Mouse (Mus musculus) MEL (cell line): ENCODE measurements around the gene Znfx1. TPM values are rescaled to one million over a fixed set of nuclear protein-coding genes. Genes with fewer than 3 reads are reported as not detected.

ENCODE experiments used
- DNase-seq: peaks from one replicate; pipeline ENCODE4 v3.0.0; 2011; ENCODE audit warnings: low read depth, low spot score
- H3K27ac ChIP-seq: 2 replicates; pipeline ENCODE4 v1.5.1; 2012; ENCODE audit warnings: low read depth, mild to moderate bottlenecking, control low read depth, low read length, moderate library complexity; ENCODE audit not compliant: control insufficient read depth
- H3K27me3 ChIP-seq, 2 experiments: fragments of 150-350 bp in 1 of 2; sonication (generic) in 1 of 2; 2 replicates each; pipeline ENCODE4 v1.6.1; 2012; ENCODE audit warnings: low read length in 2 of 2, mild to moderate bottlenecking in 2 of 2, improper control_type of control experiment in 1 of 2, moderate library complexity in 1 of 2; ENCODE audit not compliant: insufficient read depth in 2 of 2, control insufficient read depth in 1 of 2
- H3K36me3 ChIP-seq, 2 experiments: 2 replicates each; pipeline ENCODE4 v1.6.1; 2012 to 2014; ENCODE audit warnings: low read length in 2 of 2, improper control_type of control experiment in 1 of 2, inconsistent platforms in 1 of 2, mild to moderate bottlenecking in 1 of 2; ENCODE audit not compliant: insufficient read depth in 2 of 2, control insufficient read depth in 1 of 2
- H3K4me1 ChIP-seq, 2 experiments: fragments of 150-350 bp in 1 of 2; sonication (generic) in 1 of 2; 2 replicates each; pipeline ENCODE4 v1.6.1; 2012; ENCODE audit warnings: low read length in 2 of 2, improper control_type of control experiment in 1 of 2, mild to moderate bottlenecking in 1 of 2; ENCODE audit not compliant: insufficient read depth in 2 of 2, control insufficient read depth in 1 of 2
- H3K4me3 ChIP-seq, 2 experiments: fragments of 150-350 bp in 1 of 2; sonication (generic) in 1 of 2; 2 replicates each; pipeline ENCODE4 v1.5.1; 2012; ENCODE audit warnings: low read depth in 2 of 2, low read length in 2 of 2, mild to moderate bottlenecking in 2 of 2, moderate library complexity in 2 of 2, control low read depth in 1 of 2, improper control_type of control experiment in 1 of 2; ENCODE audit not compliant: control insufficient read depth in 1 of 2, insufficient read depth in 1 of 2
- H3K79me2 ChIP-seq: 2 replicates; pipeline ENCODE4 v1.6.1; 2012; ENCODE audit warnings: mild to moderate bottlenecking, low read length, moderate library complexity; ENCODE audit not compliant: control insufficient read depth, poor library complexity, insufficient read depth
- H3K9ac ChIP-seq: 2 replicates; pipeline ENCODE4 v1.6.1; 2012; ENCODE audit warnings: low read depth, mild to moderate bottlenecking, control low read depth, low read length, moderate library complexity; ENCODE audit not compliant: control insufficient read depth, poor library complexity, severe bottlenecking
- H3K9me3 ChIP-seq: fragments of 150-350 bp; sonication (generic); replicated peaks from 2 replicates; pipeline ENCODE4 v1.6.1; 2012; ENCODE audit warnings: mild to moderate bottlenecking, low read length, improper control_type of control experiment, moderate library complexity; ENCODE audit not compliant: insufficient read depth
- BHLHE40 ChIP-seq: IDR thresholded peaks from 2 replicates; pipeline ENCODE4 v1.6.1; 2012; ENCODE audit warnings: low read depth, mild to moderate bottlenecking, inconsistent platforms, low read length, improper control_type of control experiment, borderline replicate concordance
- CHD1 ChIP-seq: IDR thresholded peaks from 2 replicates; pipeline ENCODE4 v1.6.1; 2012; ENCODE audit warnings: low read depth, mild to moderate bottlenecking, inconsistent platforms, low read length, improper control_type of control experiment
- E2F4 ChIP-seq: IDR thresholded peaks from 2 replicates; pipeline ENCODE4 v1.6.1; 2011; ENCODE audit warnings: low read depth, low read length, improper control_type of control experiment, borderline replicate concordance
- ELF1 ChIP-seq: IDR thresholded peaks from 2 replicates; pipeline ENCODE4 v1.6.1; 2014; ENCODE audit warnings: low read depth, mild to moderate bottlenecking, inconsistent platforms, low read length, improper control_type of control experiment, moderate library complexity
- GABPA ChIP-seq: IDR thresholded peaks from 2 replicates; pipeline ENCODE4 v1.6.1; 2012; ENCODE audit warnings: low read depth, mild to moderate bottlenecking, inconsistent platforms, low read length, improper control_type of control experiment, moderate library complexity
- JUND ChIP-seq: IDR thresholded peaks from 2 replicates; pipeline ENCODE4 v1.6.1; 2011; ENCODE audit warnings: low read depth, mild to moderate bottlenecking, improper control_type of control experiment, low read length
- KAT2A ChIP-seq: conservative IDR thresholded peaks from 2 replicates; pipeline ENCODE4 v1.6.1; 2012; ENCODE audit warnings: low read depth, low read length, improper control_type of control experiment, inconsistent platforms
- MAFK ChIP-seq: IDR thresholded peaks from 2 replicates; pipeline ENCODE4 v1.6.1; 2011; ENCODE audit warnings: low read depth, mild to moderate bottlenecking, low read length, improper control_type of control experiment, borderline replicate concordance
- MAZ ChIP-seq: IDR thresholded peaks from 2 replicates; pipeline ENCODE4 v1.6.1; 2012; ENCODE audit warnings: low read depth, mild to moderate bottlenecking, inconsistent platforms, low read length, improper control_type of control experiment
- MEF2A ChIP-seq: IDR thresholded peaks from 2 replicates; pipeline ENCODE4 v1.6.1; 2014; ENCODE audit warnings: low read depth, mild to moderate bottlenecking, inconsistent platforms, low read length, improper control_type of control experiment; ENCODE audit not compliant: poor library complexity, insufficient replicate concordance, severe bottlenecking; ENCODE audit errors: extremely low read depth
- MYB ChIP-seq: IDR thresholded peaks from 2 replicates; pipeline ENCODE4 v1.6.1; 2011; ENCODE audit warnings: mild to moderate bottlenecking, low read depth, low read length, improper control_type of control experiment
- MYC ChIP-seq: IDR thresholded peaks from 2 replicates; pipeline ENCODE4 v1.6.1; 2011; ENCODE audit warnings: low read depth, mild to moderate bottlenecking, low read length, improper control_type of control experiment, moderate library complexity
- POLR2AphosphoS2 ChIP-seq: IDR thresholded peaks from 2 replicates; pipeline ENCODE4 v1.6.1; 2011; ENCODE audit warnings: low read length, improper control_type of control experiment
- TAL1 ChIP-seq: IDR thresholded peaks from 2 replicates; pipeline ENCODE4 v1.6.1; 2012; ENCODE audit warnings: mild to moderate bottlenecking, inconsistent platforms, low read length, moderate library complexity, mixed read lengths
- TCF12 ChIP-seq: IDR thresholded peaks from 2 replicates; pipeline ENCODE4 v1.6.1; 2014; ENCODE audit warnings: low read depth, mild to moderate bottlenecking, inconsistent platforms, low read length, improper control_type of control experiment, moderate library complexity
- UBTF ChIP-seq: IDR thresholded peaks from 2 replicates; pipeline ENCODE4 v1.6.1; 2012; ENCODE audit warnings: low read depth, mild to moderate bottlenecking, inconsistent platforms, low read length, improper control_type of control experiment, moderate library complexity, borderline replicate concordance; ENCODE audit not compliant: insufficient read depth
- ZC3H11A ChIP-seq: IDR thresholded peaks from 2 replicates; pipeline ENCODE4 v1.6.1; 2012; ENCODE audit warnings: low read depth, mild to moderate bottlenecking, inconsistent platforms, low read length, improper control_type of control experiment
- polyA plus RNA-seq, 2 experiments: library from polyadenylated mRNA; stranded (reverse) in 1 of 2; unstranded in 1 of 2; fragments of >175 nt in 1 of 2; fragments of >200 nt in 1 of 2; gene quantifications; 2 replicates each; pipeline versions ENCODE4 v1.2.1 to v1.2.4; 2012; ENCODE audit warnings: low replicate concordance in 2 of 2, low read depth in 1 of 2; ENCODE audit not compliant: insufficient read length in 2 of 2, insufficient read depth in 1 of 2, missing spikeins in 1 of 2
- total RNA-seq: library from RNA; depleted of rRNA; stranded (reverse); fragments of 300-350 nt; gene quantifications from 2 replicates; pipeline ENCODE4 v1.2.3, GENCODE M21; 2012

Znfx1 gene
- total and polyA plus RNA-seq, 3 experiments: 15.6 to 17.1 TPM; not detected in 1

- H3K9ac ChIP-seq: no peak overlapping the region
- TF ChIP-seq GABPA (no peak), ZC3H11A (no peak), TCF12 (no peak), ELF1 (no peak), CHD1 (no peak), UBTF (no peak), MYC (no peak), JUND (no peak), MAZ (no peak), BHLHE40 (no peak), MEF2A (no peak), MAFK (no peak)
- H3K4me3 ChIP-seq: no peak overlapping the region
- H3K79me2 ChIP-seq: no peaks in the 10 kb centered on the region
- no peak overlapping the region for H3K27ac ChIP-seq
- no peak for DNase-seq
- no peaks in the 10 kb centered on the region for H3K9me3 ChIP-seq
- H3K36me3 ChIP-seq: no peaks in the 10 kb centered on the region
- H3K27me3 ChIP-seq: peaks cover 0 to 2% of the 10 kb centered on the region in 2 experiments; a peak in 1 of 4 replicates
- H3K4me1 ChIP-seq: no peaks in the 10 kb centered on the region
Measured at GRCm38 (mm10) chr2:167078486-167078885, 15.7 kb upstream of the Znfx1 start.

DNA sequence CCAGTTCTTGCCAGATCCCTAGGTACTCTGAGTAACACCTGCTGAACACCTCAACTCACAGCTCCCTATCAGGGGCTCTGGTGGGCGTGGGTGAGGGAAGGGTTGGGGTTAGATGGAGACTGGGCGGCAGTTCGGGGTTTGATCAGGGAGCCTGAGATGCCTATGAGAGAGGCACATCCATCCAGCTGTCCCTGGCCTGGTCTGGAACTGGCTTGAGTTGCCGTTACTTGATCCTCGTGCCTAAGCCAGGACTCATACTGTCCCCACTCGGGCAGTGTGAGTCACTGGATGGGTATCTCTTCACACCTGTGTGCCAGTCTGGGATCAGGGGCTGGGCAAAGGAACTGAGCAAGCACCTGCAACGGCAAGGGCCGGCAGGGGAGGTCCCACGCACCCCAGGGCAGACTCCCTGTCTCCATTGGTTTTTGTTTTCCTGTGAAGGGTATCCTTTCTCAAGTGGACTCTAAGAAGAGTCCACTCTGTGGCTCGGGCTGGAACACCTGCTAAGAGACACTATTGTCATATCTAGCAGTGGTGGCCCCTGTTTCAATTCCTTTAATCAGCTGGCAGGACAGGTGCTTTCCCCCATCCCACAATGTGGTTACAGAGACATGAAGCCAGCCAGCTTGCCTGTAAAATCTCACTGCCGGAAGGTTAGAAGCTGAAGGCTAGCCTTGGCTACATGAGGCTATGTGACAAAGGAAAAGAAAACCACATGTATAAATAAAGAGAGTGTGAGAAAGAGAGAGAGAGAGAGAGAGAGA is 14.6 kb upstream of the Znfx1 start:
- H3K4me1 ChIP-seq: no peaks in the 10 kb centered on the region
- no peak overlapping the region for H3K4me3 ChIP-seq
- no peak overlapping the region for H3K27ac ChIP-seq
- H3K36me3 ChIP-seq: no peaks in the 10 kb centered on the region
- no peak for TF ChIP-seq TCF12
- no peak for TF ChIP-seq MAFK
- no peak for TF ChIP-seq TAL1
- TF ChIP-seq MYB: no peak
- no peak for TF ChIP-seq KAT2A
- no peak for TF ChIP-seq GABPA
- no peak for TF ChIP-seq E2F4
- no peak for TF ChIP-seq POLR2AphosphoS2
- no peak overlapping the region for H3K9ac ChIP-seq
- no peak for DNase-seq
- H3K27me3 ChIP-seq: peaks cover 0 to 2% of the 10 kb centered on the region in 2 experiments; a peak in 1 of 4 replicates
- no peaks in the 10 kb centered on the region for H3K9me3 ChIP-seq
- H3K79me2 ChIP-seq: no peaks in the 10 kb centered on the region
